Mouse (Mus musculus) megakaryocyte, embryonic 14.5 days (primary cell): ENCODE measurements around the gene Gm10985.

Experiments used
- FLI1 ChIP-seq: IDR thresholded peaks from 2 replicates; pipeline ENCODE4 v1.6.1; 2012; ENCODE audit warnings: low read length, inconsistent platforms, mixed read lengths
- GATA1 ChIP-seq: IDR thresholded peaks from 3 replicates; pipeline ENCODE4 v1.6.1; 2012; ENCODE audit warnings: mixed read lengths, low read length, inconsistent platforms, borderline replicate concordance

- TF ChIP-seq GATA1 (no peak), FLI1 (no peak)
Observed at GRCm38 (mm10) chr3:53863383-53864220, 18.7 kb downstream of the Gm10985 start, which contains the start of gene Ufm1.
